Mouse (Mus musculus) embryonic facial prominence, embryonic 11.5 days (tissue): ENCODE results near the gene 0610012G03Rik. TPM values are rescaled to one million over a fixed set of nuclear protein-coding genes. Genes with fewer than 3 reads are reported as not detected.
"Not testable (repeated sequence)": the region's sequence is repeated elsewhere in the genome, so short reads cannot be mapped to it uniquely, and the experiment has no call there.

ENCODE experiments used
- ATAC-seq: fragments of 200-750 bp; cut with Nextera tagmentation; replicated peaks from 2 replicates; pipeline ENCODE4 v1.8.0; 2017; ENCODE audit warnings: low read depth; ENCODE audit not compliant: insufficient number of reproducible peaks, low FRiP score, low TSS enrichment
- DNase-seq: peaks from one replicate; pipeline ENCODE4 v3.0.0-alpha.2; 2015; ENCODE audit warnings: low spot score
- H3K27ac ChIP-seq: fragments of 300-500 bp; sonication (generic); replicated peaks from 2 replicates; pipeline ENCODE4 v1.5.1; 2014; ENCODE audit warnings: mild to moderate bottlenecking, low read depth, low read length, control low read depth
- H3K27me3 ChIP-seq: fragments of 300-500 bp; sonication (generic); 2 replicates; pipeline ENCODE4 v1.6.1; 2014; ENCODE audit warnings: mild to moderate bottlenecking, low read length, moderate library complexity, mixed read lengths; ENCODE audit not compliant: control insufficient read depth, insufficient read depth
- H3K36me3 ChIP-seq: fragments of 300-500 bp; sonication (generic); replicated peaks from 2 replicates; pipeline ENCODE4 v1.6.1; 2014; ENCODE audit warnings: low read depth, mild to moderate bottlenecking, low read length, moderate library complexity, mixed read lengths; ENCODE audit not compliant: control insufficient read depth, insufficient read depth
- H3K4me1 ChIP-seq: fragments of 300-500 bp; sonication (generic); 2 replicates; pipeline ENCODE4 v1.6.1; 2014; ENCODE audit warnings: low read length, mixed read lengths; ENCODE audit not compliant: control insufficient read depth, insufficient read depth
- H3K4me2 ChIP-seq: fragments of 300-500 bp; sonication (generic); 2 replicates; pipeline ENCODE4 v1.6.1; 2014; ENCODE audit warnings: low read depth, mild to moderate bottlenecking, control low read depth, low read length, moderate library complexity
- H3K4me3 ChIP-seq: fragments of 300-500 bp; sonication (generic); 2 replicates; pipeline ENCODE4 v1.5.1; 2014; ENCODE audit warnings: low read depth, low read length, control low read depth
- H3K9ac ChIP-seq: fragments of 300-500 bp; sonication (generic); replicated peaks from 2 replicates; pipeline ENCODE4 v1.6.1; 2014; ENCODE audit warnings: mild to moderate bottlenecking, control low read depth, low read length
- H3K9me3 ChIP-seq: fragments of 300-500 bp; sonication (generic); replicated peaks from 2 replicates; pipeline ENCODE4 v1.6.1; 2016; ENCODE audit warnings: mild to moderate bottlenecking, low read length, inconsistent platforms, mixed read lengths; ENCODE audit not compliant: control insufficient read depth
- WGBS: fragments of 180-500 bp; shearing (Covaris S2); extraction: QIAGEN DNeasy Blood & Tissue Kit; methylation state at CpG from one replicate; pipeline ENCODE4 v1.1.7; 2014; 5-methylcytosine and 5-hydroxymethylcytosine counted together
- polyA plus RNA-seq: library from polyadenylated mRNA; unstranded; fragments of >200 nt; fragmentation: Nextera tagmentation; extraction: Ambion mirVana; gene quantifications from 2 replicates; pipeline ENCODE4 v1.2.1, GENCODE M21; 2014

0610012G03Rik gene
- polyA plus RNA-seq, 1 experiment from 2014 or later: 86.6 TPM

DNA sequence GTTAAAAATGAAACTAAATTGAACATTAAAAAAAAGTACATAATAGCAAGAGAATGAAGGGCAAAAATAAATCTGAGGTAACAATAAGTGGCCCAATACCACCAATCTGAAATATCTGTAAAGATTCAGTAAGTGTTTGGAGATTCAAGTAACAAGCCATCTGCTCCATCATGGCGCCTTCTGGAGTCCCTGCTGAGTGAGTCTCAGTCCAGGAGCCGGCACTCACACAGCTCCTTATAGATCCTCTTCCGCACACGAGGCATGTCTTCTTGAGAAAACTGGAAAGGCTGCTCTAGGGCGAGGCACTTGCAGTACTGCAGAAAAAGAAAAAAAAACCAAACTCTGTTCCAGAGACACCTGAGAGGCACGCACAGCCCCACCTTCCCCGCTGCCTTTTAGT, 14.9 kb upstream of the 0610012G03Rik start:
- DNase-seq: no peak
- Histone ChIP-seq H3K36me3 (peaks cover 5% of the 10 kb centered on the region), H3K27me3 (no peaks in the 10 kb centered on the region), H3K4me3 (no peak overlapping the region), H3K4me1 (no peaks in the 10 kb centered on the region), H3K9ac (no peak overlapping the region), H3K9me3 (no peaks in the 10 kb centered on the region), H3K4me2 (no peak overlapping the region), H3K27ac (no peak overlapping the region)
- no peak for ATAC-seq
- WGBS: 89% methylated on average over 7 of the region's 7 CpGs

GRCm38 (mm10) chr16:31947901-31948316, 385 bp downstream of the 0610012G03Rik start:
- WGBS: under 1% methylated on average over 38 of the region's 38 CpGs
- H3K9ac ChIP-seq: peak overlapping the region; percentile 92
- DNase-seq (no peak), ATAC-seq (peak; percentile 68)
- no peaks in the 10 kb centered on the region for H3K9me3 ChIP-seq
- no peaks in the 10 kb centered on the region for H3K4me1 ChIP-seq
- peak overlapping the region; percentile 90 for H3K4me3 ChIP-seq
- H3K4me2 ChIP-seq: peak overlapping the region; percentile 76
- peak overlapping the region; percentile 65 for H3K27ac ChIP-seq
- H3K27me3 ChIP-seq: no peaks in the 10 kb centered on the region
- H3K36me3 ChIP-seq: no peaks in the 10 kb centered on the region

DNA sequence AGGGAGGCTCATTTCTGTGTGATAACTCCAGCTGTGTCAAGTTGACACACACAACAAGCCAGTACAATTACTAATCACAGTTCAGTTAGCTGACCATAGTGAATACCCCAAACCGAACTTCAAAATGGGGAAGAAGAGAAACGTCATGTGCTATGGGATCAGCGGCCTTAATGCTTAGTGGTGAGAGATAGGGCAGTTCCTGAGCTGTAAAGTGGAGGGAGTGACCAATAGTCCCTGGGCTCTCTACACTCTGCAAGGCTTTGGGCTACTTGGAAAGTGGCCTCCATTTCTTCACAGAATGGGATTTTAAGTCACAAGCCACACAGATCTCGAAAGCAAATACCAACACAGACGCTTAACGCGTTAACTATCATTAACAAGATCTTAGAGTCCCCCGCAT, 961 bp downstream of the 0610012G03Rik start:
- Histone ChIP-seq H3K27me3 (no peaks in the 10 kb centered on the region), H3K9me3 (no peaks in the 10 kb centered on the region), H3K9ac (peak overlapping the region; percentile 92), H3K36me3 (no peaks in the 10 kb centered on the region), H3K27ac (no peak overlapping the region), H3K4me3 (peak overlapping the region; percentile 90), H3K4me1 (no peaks in the 10 kb centered on the region), H3K4me2 (peak overlapping the region; percentile 76)
- DNase-seq (no peak), ATAC-seq (no peak)
- 39% methylated on average over 8 of the region's 8 CpGs for WGBS

DNA sequence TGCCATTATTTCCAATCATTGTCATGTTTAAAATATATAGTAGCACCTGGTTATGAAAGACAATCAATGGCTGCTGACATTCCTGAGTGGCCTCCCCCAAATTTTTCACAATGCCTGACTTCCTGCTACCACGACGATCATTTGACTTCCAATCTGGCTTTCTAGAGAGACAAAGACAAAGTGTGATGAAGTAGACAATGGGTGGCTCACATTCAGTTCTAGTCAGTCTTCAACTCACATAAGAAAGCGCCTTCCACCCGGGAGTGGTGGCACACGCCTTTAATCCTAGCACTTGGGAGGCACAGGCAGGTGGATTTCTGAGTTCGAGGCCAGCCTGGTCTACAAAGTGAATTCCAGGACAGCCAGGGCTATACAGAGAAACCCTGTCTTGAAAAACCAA, 2.3 kb downstream of the 0610012G03Rik start:
- H3K27me3 ChIP-seq, H3K27ac ChIP-seq, H3K9ac ChIP-seq, ATAC-seq, H3K9me3 ChIP-seq, H3K36me3 ChIP-seq, H3K4me1 ChIP-seq, H3K4me2 ChIP-seq, H3K4me3 ChIP-seq, DNase-seq: not testable (repeated sequence)
- WGBS: 88% methylated on average over 6 of the region's 6 CpGs

GRCm38 (mm10) chr16:31945372-31945771, 2.9 kb downstream of the 0610012G03Rik start:
- Histone ChIP-seq H3K4me2 (no peak overlapping the region), H3K9me3 (no peaks in the 10 kb centered on the region), H3K4me1 (no peaks in the 10 kb centered on the region), H3K36me3 (no peaks in the 10 kb centered on the region), H3K9ac (no peak overlapping the region), H3K27ac (no peak overlapping the region), H3K4me3 (no peak overlapping the region), H3K27me3 (no peaks in the 10 kb centered on the region)
- DNase-seq (no peak), ATAC-seq (no peak)
- WGBS: 90% methylated on average over 6 of the region's 6 CpGs

GRCm38 (mm10) chr16:31944698-31945255, 3.5 kb downstream of the 0610012G03Rik start:
- DNase-seq (no peak), ATAC-seq (no peak)
- H3K4me1 ChIP-seq: no peaks in the 10 kb centered on the region
- H3K4me3 ChIP-seq: no peak overlapping the region
- H3K27me3 ChIP-seq: no peaks in the 10 kb centered on the region
- H3K9me3 ChIP-seq: no peaks in the 10 kb centered on the region
- no peak overlapping the region for H3K27ac ChIP-seq
- no peak overlapping the region for H3K9ac ChIP-seq
- WGBS: 91% methylated on average over 12 of the region's 12 CpGs
- H3K4me2 ChIP-seq: no peak overlapping the region
- no peaks in the 10 kb centered on the region for H3K36me3 ChIP-seq

DNA sequence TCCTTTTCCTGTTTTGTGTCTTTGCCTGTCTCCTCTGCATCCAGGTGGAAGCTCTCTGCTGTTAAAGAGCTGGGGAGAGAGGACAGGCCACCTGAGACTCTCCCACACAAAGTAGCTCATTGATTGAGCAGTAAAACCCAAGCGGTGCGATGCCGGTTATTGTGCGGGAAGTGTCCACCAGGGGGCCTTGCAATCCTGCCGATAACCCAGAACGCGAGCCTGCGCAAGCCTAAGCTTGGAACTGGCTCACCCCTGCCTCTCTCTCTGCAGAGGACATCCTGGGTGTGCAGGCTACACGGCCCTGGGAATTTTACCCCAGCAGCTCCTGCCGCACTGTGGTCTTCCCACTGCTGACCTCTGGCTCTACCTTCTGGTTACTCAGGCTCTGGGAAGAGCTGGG, 4.3 kb downstream of the 0610012G03Rik start:
- Histone ChIP-seq H3K36me3 (no peaks in the 10 kb centered on the region), H3K4me3 (no peak overlapping the region), H3K9me3 (no peaks in the 10 kb centered on the region), H3K27me3 (no peaks in the 10 kb centered on the region), H3K4me1 (no peaks in the 10 kb centered on the region), H3K27ac (no peak overlapping the region), H3K9ac (no peak overlapping the region), H3K4me2 (no peak overlapping the region)
- DNase-seq: peak; percentile 89
- WGBS: 4% methylated on average over 10 of the region's 10 CpGs
- 0 out of 2 replicates have a peak, but pooled peaks have one; percentile 25 for ATAC-seq

DNA sequence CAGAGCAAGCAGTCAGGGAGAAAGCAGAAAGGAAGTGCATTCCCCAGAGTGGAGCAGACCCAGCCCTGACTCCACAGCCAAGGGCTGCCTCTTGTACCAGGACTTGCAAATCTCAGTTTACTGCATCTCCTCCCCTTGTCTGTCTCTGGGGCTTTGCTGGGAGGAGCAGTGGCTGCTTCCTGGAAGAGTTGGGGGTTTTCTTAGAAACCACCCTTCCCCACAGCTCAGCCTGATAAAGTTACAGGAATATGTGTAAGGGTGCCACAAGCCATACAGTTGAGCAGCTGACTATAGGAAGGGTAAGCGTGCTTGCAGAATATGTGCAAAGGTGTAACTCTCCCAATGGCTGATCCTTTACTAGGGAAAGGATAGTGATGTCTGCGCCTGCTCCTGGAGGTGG, 7.7 kb downstream of the 0610012G03Rik start:
- Histone ChIP-seq H3K4me3 (no peak overlapping the region), H3K4me1 (no peaks in the 10 kb centered on the region), H3K9me3 (no peaks in the 10 kb centered on the region), H3K4me2 (no peak overlapping the region), H3K9ac (no peak overlapping the region), H3K27ac (no peak overlapping the region), H3K36me3 (no peaks in the 10 kb centered on the region), H3K27me3 (peaks cover 4% of the 10 kb centered on the region)
- ATAC-seq (no peak), DNase-seq (no peak)
- WGBS: 71% methylated on average over 2 of the region's 2 CpGs
